Mouse (Mus musculus): ENCODE results near the gene Plcg2.

Gene Plcg2

GRCm38 (mm10) chr8:117684504-117684903, 186.4 kb downstream of the Plcg2 start:
- intact Hi-C loops (cut with DNase I): no loop called here

Small RNA genes within 50 kb of the gene (microRNA-seq; reads per million reads assigned to microRNA genes)
- gene Gm27361 (0 reads per million in 2 experiments), gene Mir7077 (0 to 0.12 reads per million in 2 experiments), gene Mir7078 (0 to 0.11 reads per million in 2 experiments)
